Mouse (Mus musculus): ENCODE data around the gene Tpi1.

- TF ChIP-seq CTCF (IDR thresholded peaks at IDR 0.05) (no peak), EP300 (IDR thresholded peaks at IDR 0.05; ENCODE audit: insufficient read depth, low read depth, low read length) (no peak)
Observed at GRCm38 (mm10) chr6:124858561-124859318, 44.6 kb upstream of the Tpi1 start.
